Mouse (Mus musculus): ENCODE results near the gene Cacnb4. TPM values are rescaled to one million over a fixed set of nuclear protein-coding genes. Genes with fewer than 3 reads are reported as not detected.

Gene Cacnb4
- polyA plus RNA-seq, 1 experiment from 2014 or later: 1.1 TPM

DNA sequence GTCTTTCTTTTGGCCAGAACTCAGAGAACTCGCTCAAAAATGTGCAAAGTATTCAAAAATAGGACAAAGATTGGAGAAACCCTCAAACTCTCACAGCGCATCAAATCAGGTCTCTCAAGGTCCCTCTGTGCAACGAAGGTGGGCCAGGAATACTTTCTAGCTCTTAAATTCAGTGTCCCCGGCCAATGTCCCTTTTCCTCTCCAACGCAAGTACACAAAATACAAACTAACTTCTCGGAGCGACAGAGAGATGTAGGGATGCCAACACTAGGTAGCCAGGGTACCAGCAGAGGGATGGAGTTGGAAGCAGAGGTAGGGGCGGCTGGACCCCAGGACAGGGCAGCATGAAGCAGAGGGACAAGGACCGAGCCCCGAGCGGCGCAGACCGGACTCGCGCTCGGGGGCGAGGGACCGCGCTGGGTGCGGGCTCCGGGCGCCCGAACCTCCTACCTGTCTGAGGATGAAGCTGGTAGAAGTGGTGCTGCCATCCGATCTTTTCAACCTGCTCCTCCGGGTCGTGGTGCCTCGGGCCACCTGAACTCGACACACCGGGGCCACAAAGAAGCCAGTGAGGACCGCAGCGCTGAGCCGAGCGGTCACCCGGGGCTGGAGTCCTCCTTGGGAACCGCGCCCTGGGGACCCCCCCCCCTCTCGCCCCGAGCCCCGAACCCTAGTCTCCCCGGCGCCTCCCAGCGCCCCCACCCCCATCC, 1.2 kb downstream of the Cacnb4 start:
- no peaks in the 10 kb centered on the region for H3K36me3 ChIP-seq (ENCODE audit: inconsistent target)
- no peak overlapping the region for H3K27ac ChIP-seq
- H3K4me3 ChIP-seq (ENCODE audit: inconsistent target): no peak overlapping the region
- no peaks in the 10 kb centered on the region for H3K79me2 ChIP-seq (ENCODE audit: inconsistent target)
- 3% methylated on average over 34 of the region's 42 CpGs for WGBS (ENCODE audit: missing documents)

DNA sequence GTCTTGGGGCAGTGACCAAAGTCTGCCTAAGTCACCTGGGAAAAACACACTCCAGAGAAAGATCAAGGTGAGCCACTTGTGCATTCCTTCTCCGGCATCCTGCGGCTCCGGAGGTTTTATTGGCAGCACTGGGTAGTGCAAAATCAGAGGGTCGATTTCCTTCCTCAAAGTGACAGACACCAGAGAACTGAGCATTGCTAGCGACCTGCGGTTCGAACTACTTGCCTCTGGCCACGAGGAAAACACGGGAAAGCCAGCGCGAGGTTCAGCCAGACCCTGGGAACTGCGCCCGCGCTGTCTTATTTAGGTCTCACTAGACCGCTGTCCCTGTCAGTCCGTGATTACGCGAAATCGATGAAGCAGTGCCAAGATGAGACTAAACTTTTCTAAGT, 1.7 kb downstream of the Cacnb4 start:
- 9% methylated on average over 19 of the region's 19 CpGs for whole genome bisulfite sequencing (ENCODE audit: missing documents)
- H3K79me2 ChIP-seq (ENCODE audit: inconsistent target): no peaks in the 10 kb centered on the region
- no peaks in the 10 kb centered on the region for H3K36me3 ChIP-seq (ENCODE audit: inconsistent target)
- no peak overlapping the region for H3K27ac ChIP-seq
- no peak overlapping the region for H3K4me3 ChIP-seq (ENCODE audit: inconsistent target)

DNA sequence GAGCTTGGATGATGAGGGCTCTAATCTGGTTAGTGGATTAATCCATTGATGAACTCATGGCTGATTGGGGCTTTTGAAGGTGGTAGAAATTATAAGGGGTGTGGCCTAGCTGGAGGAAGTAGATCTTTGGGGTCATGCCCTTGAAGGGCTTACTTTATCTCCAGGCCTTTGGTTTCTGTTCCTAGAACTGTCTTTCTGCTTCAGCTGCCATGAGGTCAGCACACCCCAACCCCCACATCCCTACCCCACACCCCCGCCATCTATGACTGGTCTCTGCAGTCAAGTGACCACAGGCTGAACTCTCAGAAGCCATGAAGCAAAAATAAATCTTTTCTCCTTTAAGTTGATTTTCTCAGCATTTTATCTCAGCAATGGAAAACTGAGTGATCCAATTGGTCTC, 3.5 kb downstream of the Cacnb4 start:
- no peaks in the 10 kb centered on the region for H3K79me2 ChIP-seq (ENCODE audit: inconsistent target)
- H3K4me3 ChIP-seq (ENCODE audit: inconsistent target): no peak overlapping the region
- no peak overlapping the region for H3K27ac ChIP-seq
- WGBS (ENCODE audit: missing documents): 29% methylated on average over 1 of the region's 1 CpGs
- H3K36me3 ChIP-seq (ENCODE audit: inconsistent target): no peaks in the 10 kb centered on the region

DNA sequence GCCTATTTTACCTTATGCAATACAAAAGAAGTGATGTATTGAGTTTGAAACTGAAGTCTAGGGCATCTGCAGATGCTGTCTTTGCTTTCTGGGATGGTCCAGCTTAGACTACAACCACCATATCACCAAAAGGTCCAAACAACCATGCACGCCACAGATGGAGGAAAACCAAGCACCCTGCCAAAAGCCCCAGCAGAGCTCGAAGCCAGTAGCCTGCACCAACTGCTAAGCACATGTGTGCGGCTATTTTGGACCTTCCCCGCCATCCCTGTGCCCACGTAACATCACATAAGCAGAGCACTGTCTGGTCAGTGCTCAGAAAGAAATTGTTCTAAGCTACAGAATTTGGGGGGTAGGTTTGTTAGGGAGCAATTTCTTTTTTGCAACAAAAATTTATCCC, 5.9 kb downstream of the Cacnb4 start:
- H3K27ac ChIP-seq: no peak overlapping the region
- H3K4me3 ChIP-seq (ENCODE audit: inconsistent target): no peak overlapping the region
- whole genome bisulfite sequencing (ENCODE audit: missing documents): 82% methylated on average over 2 of the region's 5 CpGs
- H3K79me2 ChIP-seq (ENCODE audit: inconsistent target): no peaks in the 10 kb centered on the region
- H3K36me3 ChIP-seq (ENCODE audit: inconsistent target): no peaks in the 10 kb centered on the region

DNA sequence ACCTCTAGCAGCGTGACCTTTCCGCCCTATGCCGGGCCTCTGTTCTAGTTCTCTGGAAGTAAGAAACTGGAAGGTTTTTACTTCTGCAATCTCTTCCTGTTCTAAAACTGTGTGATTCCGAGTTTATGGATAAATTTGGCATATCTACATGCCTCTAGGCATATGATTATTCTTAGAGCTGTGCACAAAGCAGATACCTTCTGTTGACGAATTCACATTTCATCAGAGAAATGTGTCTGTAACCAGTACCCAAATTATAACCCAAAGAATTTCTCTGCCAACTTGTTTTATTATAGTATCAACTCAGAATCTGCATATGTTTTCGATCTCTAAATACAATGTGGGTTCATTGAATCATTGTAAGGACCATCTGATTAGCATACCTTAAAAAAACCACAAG, 8.2 kb downstream of the Cacnb4 start:
- H3K36me3 ChIP-seq (ENCODE audit: inconsistent target): no peaks in the 10 kb centered on the region
- H3K4me3 ChIP-seq (ENCODE audit: inconsistent target): no peak overlapping the region
- no peak overlapping the region for H3K27ac ChIP-seq
- no peaks in the 10 kb centered on the region for H3K79me2 ChIP-seq (ENCODE audit: inconsistent target)
- WGBS (ENCODE audit: missing documents): 86% methylated on average over 6 of the region's 6 CpGs

DNA sequence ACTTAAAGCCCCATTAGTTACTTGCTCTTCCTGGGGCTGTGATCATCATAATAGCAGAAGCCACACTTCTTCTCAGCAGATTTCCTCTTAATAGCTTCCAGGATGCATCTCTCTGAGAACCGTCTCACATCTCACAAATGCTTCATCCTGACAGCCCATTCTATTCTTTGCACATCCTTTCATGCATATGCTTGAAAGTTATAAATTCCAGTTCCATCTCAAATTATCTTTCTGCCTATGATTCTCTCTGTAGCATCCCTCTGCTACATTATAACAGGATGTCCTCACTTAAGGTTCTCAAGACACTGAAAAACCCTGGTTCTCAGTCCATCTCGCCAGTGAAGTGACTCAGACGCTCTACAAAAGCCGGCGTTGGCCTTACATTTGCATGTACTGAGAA, 19.9 kb downstream of the Cacnb4 start:
- 96% methylated on average over 5 of the region's 5 CpGs for WGBS (ENCODE audit: missing documents)
- no peak overlapping the region for H3K27ac ChIP-seq

DNA sequence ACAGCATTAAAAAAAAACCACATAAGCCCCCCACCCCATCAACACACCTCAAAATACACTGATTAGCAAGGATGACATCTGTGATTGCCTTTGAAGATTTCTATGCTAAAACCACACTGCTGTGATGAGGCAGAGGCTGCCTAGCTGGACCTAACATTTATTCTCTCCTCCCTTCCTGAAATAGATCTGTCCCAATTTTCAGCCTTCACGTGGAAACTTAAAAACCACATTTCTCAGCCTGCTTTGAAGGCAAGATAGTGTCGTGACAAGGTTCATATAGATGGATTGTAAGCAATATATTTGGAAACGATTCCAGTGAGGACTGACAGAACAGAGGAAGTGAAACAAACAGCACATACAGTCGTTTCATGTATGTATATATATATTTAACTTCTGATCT, 22.1 kb downstream of the Cacnb4 start:
- 27% methylated on average over 4 of the region's 4 CpGs for WGBS (ENCODE audit: missing documents)
- Histone ChIP-seq H3K27ac (no peak overlapping the region), H3K36me3 (ENCODE audit: inconsistent target) (no peaks in the 10 kb centered on the region), H3K79me2 (ENCODE audit: inconsistent target) (no peaks in the 10 kb centered on the region), H3K4me3 (ENCODE audit: inconsistent target) (no peak overlapping the region)

More for the DNA sequence above, 19.9 kb downstream of the Cacnb4 start:
- no peaks in the 10 kb centered on the region for H3K79me2 ChIP-seq (ENCODE audit: inconsistent target)
- no peak overlapping the region for H3K4me3 ChIP-seq (ENCODE audit: inconsistent target)
- no peaks in the 10 kb centered on the region for H3K36me3 ChIP-seq (ENCODE audit: inconsistent target)

DNA sequence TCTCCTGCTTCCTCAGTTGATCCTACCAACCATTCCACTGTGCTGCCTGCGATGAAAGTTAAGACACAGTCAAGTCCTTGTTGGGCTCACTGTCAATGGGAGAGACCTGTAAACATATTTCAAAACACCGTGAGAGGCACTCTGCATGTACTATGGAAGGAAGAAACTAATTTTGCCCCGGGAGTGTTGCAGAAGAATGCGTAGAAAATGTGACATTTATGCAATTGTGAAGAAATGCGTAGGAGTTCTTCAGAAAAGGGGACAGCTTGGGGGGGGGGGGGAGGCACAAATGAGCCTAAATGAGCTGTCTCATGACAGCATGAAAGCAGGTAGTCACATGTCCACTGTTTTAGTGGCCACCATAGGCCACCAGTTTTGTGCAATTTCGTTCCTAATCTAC, 25.1 kb downstream of the Cacnb4 start:
- H3K36me3 ChIP-seq (ENCODE audit: inconsistent target): no peaks in the 10 kb centered on the region
- WGBS (ENCODE audit: missing documents): 90% methylated on average over 6 of the region's 6 CpGs
- no peak overlapping the region for H3K4me3 ChIP-seq (ENCODE audit: inconsistent target)
- no peak overlapping the region for H3K27ac ChIP-seq
- no peaks in the 10 kb centered on the region for H3K79me2 ChIP-seq (ENCODE audit: inconsistent target)

DNA sequence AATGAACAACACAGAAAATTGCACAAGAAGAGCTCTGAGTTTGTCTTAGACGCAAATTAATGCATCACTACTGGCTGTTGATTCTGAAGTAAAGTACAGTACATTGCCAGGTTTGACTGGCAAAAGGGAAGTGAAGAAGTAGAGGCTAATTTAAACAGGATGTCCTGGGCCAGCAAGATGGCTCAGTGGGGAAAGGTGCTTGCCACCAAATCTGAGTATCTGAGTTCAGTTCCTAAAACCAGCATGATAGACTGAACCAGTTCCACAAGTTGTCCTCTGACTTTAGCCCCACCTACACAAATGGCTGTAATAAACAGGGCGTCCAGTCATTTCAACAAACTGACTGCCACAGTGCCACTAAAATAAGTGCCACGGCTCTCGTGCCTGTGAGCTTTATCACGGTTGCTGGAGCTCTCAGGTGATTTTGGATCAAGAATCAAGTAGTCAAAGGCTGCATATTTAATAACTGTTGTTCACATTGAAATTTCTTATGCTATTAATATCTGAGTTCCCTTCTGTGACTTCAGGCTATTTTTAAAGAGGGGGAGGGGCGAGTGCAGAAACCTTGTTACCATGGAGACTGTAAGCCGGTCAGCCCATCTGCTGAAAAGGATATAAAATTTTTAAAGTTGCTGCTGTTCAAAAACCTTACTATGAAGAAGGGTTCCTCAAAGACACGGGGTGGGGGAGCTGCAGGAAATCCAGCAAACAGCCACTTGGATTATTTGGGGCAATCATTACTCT, 29.2 kb downstream of the Cacnb4 start:
- H3K4me3 ChIP-seq (ENCODE audit: inconsistent target): no peak overlapping the region
- H3K79me2 ChIP-seq (ENCODE audit: inconsistent target): no peaks in the 10 kb centered on the region
- no peak overlapping the region for H3K27ac ChIP-seq
- no peaks in the 10 kb centered on the region for H3K36me3 ChIP-seq (ENCODE audit: inconsistent target)
- 58% methylated on average over 8 of the region's 8 CpGs for WGBS (ENCODE audit: missing documents)

DNA sequence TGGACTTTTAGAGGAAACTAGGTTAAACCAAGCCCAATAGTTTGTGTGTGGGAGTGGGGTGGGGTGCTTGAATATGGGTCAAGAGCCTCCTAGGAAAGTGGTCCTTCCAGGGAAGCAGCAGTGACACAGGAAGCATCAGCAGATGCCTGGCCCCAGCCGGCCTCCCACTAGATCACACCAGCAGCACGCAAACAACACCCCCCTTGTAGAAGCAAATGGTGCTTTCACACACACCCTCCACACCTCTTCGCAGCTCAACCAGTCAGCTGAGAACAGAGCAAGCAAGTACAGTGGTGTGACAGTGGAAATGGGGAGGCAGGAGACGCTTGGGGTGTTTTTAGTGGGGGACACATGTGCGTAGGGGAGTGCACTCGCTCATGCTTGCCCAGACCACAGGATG, 33.0 kb downstream of the Cacnb4 start:
- no peaks in the 10 kb centered on the region for H3K79me2 ChIP-seq (ENCODE audit: inconsistent target)
- 88% methylated on average over 6 of the region's 6 CpGs for WGBS (ENCODE audit: missing documents)

DNA sequence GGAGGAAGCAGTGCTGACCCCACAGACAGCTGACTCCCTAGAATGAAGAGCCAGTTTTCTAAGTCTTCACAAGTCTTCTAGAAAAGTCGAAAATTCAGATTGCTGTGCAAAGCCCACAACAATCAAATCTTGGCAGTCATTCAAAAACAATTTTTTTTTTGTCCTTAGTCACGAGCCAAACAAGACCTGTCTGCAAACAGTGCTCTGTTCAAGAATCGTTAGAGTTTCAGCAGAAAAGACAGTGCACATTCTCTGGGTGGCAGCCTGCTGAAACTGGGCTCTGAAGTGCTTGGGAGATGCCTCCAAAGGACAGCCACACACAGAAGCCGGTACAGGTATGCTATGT, 37.1 kb downstream of the Cacnb4 start:
- no peak overlapping the region for H3K4me3 ChIP-seq (ENCODE audit: inconsistent target)
- H3K36me3 ChIP-seq (ENCODE audit: inconsistent target): no peaks in the 10 kb centered on the region
- WGBS (ENCODE audit: missing documents): 33% methylated on average over 4 of the region's 4 CpGs
- no peaks in the 10 kb centered on the region for H3K79me2 ChIP-seq (ENCODE audit: inconsistent target)
- H3K27ac ChIP-seq: no peak overlapping the region

More for the DNA sequence above, 33.0 kb downstream of the Cacnb4 start:
- Histone ChIP-seq H3K36me3 (ENCODE audit: inconsistent target) (no peaks in the 10 kb centered on the region), H3K4me3 (ENCODE audit: inconsistent target) (no peak overlapping the region), H3K27ac (no peak overlapping the region)

DNA sequence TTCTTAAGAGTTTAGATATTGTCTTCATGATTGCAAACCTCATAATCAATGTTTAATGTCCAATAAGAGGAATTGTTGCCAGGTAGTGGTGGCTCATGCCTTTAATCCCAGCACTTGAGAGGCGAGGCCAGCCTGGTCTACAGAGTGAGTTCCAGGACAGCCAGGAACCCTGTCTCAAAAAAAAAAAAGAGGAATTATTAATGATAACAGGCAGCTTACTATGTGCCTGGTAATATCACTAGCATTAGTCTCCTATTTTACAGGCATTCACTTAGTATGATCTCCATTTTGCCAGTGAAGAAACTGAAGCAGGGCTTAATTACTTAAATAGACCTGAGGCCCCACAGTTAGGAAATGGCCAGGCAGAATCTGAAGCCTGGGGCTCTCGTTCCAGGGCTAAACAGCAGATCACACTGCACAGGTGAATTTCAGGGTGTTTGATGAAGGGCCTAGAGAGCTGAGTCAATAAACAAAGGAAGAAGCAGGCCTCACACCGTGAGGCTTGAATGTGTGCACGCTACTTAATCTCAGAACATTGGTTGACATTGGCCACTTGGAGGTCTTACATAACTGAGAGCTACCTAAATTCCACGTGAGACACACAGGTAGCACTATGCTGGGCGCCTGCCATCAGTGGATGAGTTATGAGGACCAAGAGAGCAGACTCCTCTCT, 37.6 kb downstream of the Cacnb4 start:
- H3K36me3 ChIP-seq (ENCODE audit: inconsistent target): no peaks in the 10 kb centered on the region
- no peaks in the 10 kb centered on the region for H3K79me2 ChIP-seq (ENCODE audit: inconsistent target)
- H3K4me3 ChIP-seq (ENCODE audit: inconsistent target): no peak overlapping the region
- no peak overlapping the region for H3K27ac ChIP-seq
- WGBS (ENCODE audit: missing documents): 94% methylated on average over 5 of the region's 6 CpGs

DNA sequence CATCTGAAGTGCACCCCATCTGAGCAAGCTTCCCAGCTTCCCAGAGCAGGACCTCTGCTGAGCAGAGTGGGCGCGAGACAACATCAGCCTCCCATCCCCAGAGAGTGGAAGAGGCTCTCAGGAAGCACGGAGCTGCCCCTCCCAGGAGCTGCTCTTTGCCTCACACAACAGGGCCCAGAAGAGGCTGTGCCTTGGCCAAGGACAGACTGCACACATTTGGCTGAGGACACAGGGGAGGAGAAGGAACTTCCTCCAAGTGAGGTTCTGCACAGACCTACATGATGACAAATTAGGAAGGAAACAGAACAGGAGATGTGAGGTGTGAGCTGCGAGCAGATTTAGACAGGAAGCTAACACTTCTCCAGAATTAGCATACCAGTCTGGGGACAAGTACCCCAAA, 38.4 kb downstream of the Cacnb4 start:
- Histone ChIP-seq H3K36me3 (ENCODE audit: inconsistent target) (no peaks in the 10 kb centered on the region), H3K4me3 (ENCODE audit: inconsistent target) (no peak overlapping the region)
- 36% methylated on average over 4 of the region's 4 CpGs for WGBS (ENCODE audit: missing documents)

DNA sequence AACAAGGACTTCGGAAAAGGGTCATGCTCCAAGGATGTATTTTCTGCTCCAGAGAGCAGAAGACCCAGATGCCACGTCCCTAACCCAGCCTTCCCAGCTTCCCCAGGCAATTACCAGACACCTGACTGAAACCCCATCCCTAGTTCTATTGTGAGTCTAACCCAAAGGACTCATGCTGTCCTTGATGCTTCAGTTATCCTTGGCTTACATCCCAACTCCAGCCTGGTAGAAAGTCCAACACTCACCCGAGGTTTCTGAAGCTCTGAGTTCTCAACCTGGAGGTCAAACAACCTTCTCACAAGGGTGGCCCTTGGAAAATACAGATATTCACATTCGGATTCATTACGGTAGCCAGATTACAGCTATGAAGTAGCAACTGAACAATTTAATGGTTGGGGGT, 40.6 kb downstream of the Cacnb4 start:
- Histone ChIP-seq H3K27ac (no peak overlapping the region), H3K79me2 (ENCODE audit: inconsistent target) (no peaks in the 10 kb centered on the region), H3K4me3 (ENCODE audit: inconsistent target) (no peak overlapping the region), H3K36me3 (ENCODE audit: inconsistent target) (no peaks in the 10 kb centered on the region)
- 96% methylated on average over 5 of the region's 5 CpGs for WGBS (ENCODE audit: missing documents)

More for the DNA sequence above, 38.4 kb downstream of the Cacnb4 start:
- Histone ChIP-seq H3K27ac (no peak overlapping the region), H3K79me2 (ENCODE audit: inconsistent target) (no peaks in the 10 kb centered on the region)

DNA sequence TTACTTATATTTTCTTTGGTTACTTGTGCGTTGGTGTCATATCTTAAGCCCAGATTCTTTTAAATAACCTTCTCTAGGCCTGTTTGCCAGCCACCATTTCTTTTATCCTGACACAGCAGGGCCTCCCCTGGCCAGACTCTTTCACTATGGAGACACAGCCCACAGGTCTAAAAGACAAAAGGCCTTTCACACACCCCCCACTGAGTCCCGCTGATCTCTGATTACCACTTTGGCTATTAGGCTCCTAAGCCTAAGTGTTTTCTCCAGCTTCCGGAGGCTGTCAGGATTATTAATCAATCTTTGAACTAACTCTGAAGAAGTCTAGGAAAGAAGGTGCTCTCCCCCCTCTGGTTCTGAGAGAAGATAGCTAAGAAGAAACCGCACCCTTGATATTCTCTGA, 41.3 kb downstream of the Cacnb4 start:
- WGBS (ENCODE audit: missing documents): 94% methylated on average over 4 of the region's 4 CpGs
- H3K27ac ChIP-seq: no peak overlapping the region
- H3K79me2 ChIP-seq (ENCODE audit: inconsistent target): no peaks in the 10 kb centered on the region
- no peaks in the 10 kb centered on the region for H3K36me3 ChIP-seq (ENCODE audit: inconsistent target)
- no peak overlapping the region for H3K4me3 ChIP-seq (ENCODE audit: inconsistent target)
